Mouse (Mus musculus) forelimb bud, embryonic 11.5 days (tissue): ENCODE data around the gene Ank2.
"Not testable (repeated sequence)": the region's sequence is repeated elsewhere in the genome, so short reads cannot be mapped to it uniquely, and the experiment has no call there.

Experiments
- DNase-seq: peaks from one replicate; pipeline ENCODE4 v3.0.0-alpha.2; 2012; ENCODE audit warnings: low read depth, low spot score

The Ank2 gene

GRCm38 (mm10) chr3:127481658-127482057 lies 17.5 kb downstream of the Ank2 start:
- DNase-seq: no peak

GRCm38 (mm10) chr3:127480369-127480768 lies 18.8 kb downstream of the Ank2 start:
- DNase-seq: not testable (repeated sequence)

GRCm38 (mm10) chr3:127474115-127474514 lies 25.0 kb downstream of the Ank2 start:
- no peak for DNase-seq

- no peak for DNase-seq
Observed at GRCm38 (mm10) chr3:127469164-127469752, 29.9 kb downstream of the Ank2 start.

- no peak for DNase-seq
Observed at GRCm38 (mm10) chr3:127468569-127468968, 30.6 kb downstream of the Ank2 start.

GRCm38 (mm10) chr3:127463816-127464480 lies 35.2 kb downstream of the Ank2 start:
- DNase-seq: no peak

- DNase-seq: no peak
Observed at GRCm38 (mm10) chr3:127463165-127463564, 36.0 kb downstream of the Ank2 start.

GRCm38 (mm10) chr3:127462413-127462812 lies 36.7 kb downstream of the Ank2 start:
- no peak for DNase-seq

- DNase-seq: no peak
Observed at GRCm38 (mm10) chr3:127460891-127461437, 38.2 kb downstream of the Ank2 start.

GRCm38 (mm10) chr3:127459858-127460257 lies 39.3 kb downstream of the Ank2 start:
- DNase-seq: no peak

GRCm38 (mm10) chr3:127458925-127459324 lies 40.2 kb downstream of the Ank2 start:
- DNase-seq: no peak

- no peak for DNase-seq
Observed at GRCm38 (mm10) chr3:127458420-127458798, 40.7 kb downstream of the Ank2 start.

GRCm38 (mm10) chr3:127457761-127458419 lies 41.3 kb downstream of the Ank2 start:
- DNase-seq: no peak

- no peak for DNase-seq
Observed at GRCm38 (mm10) chr3:127453738-127454137, 45.4 kb downstream of the Ank2 start.

GRCm38 (mm10) chr3:127453254-127453653 lies 45.9 kb downstream of the Ank2 start:
- no peak for DNase-seq

GRCm38 (mm10) chr3:127452233-127452632 lies 46.9 kb downstream of the Ank2 start:
- no peak for DNase-seq

- no peak for DNase-seq
Observed at GRCm38 (mm10) chr3:127451741-127452140, 47.4 kb downstream of the Ank2 start.

GRCm38 (mm10) chr3:127451070-127451469 lies 48.1 kb downstream of the Ank2 start:
- peak; percentile 51 for DNase-seq

GRCm38 (mm10) chr3:127446173-127446572 lies 53.0 kb downstream of the Ank2 start:
- DNase-seq: peak; percentile 69

GRCm38 (mm10) chr3:127433291-127433690 lies 65.9 kb downstream of the Ank2 start:
- DNase-seq: no peak

- no peak for DNase-seq
Observed at GRCm38 (mm10) chr3:127429866-127430265, 69.3 kb downstream of the Ank2 start.

- no peak for DNase-seq
Observed at GRCm38 (mm10) chr3:127428527-127428926, 70.6 kb downstream of the Ank2 start.

- no peak for DNase-seq
Observed at GRCm38 (mm10) chr3:127416950-127417349, 82.2 kb downstream of the Ank2 start.
